Mouse (Mus musculus) lung, embryonic 14.5 days (tissue): ENCODE results near the gene Dlat. TPM values are rescaled to one million over a fixed set of nuclear protein-coding genes. Genes with fewer than 3 reads are reported as not detected.

Experiments used
- ATAC-seq: fragments of 200-750 bp; cut with Nextera tagmentation; 2 replicates; pipeline ENCODE4 v1.8.0; 2017; ENCODE audit warnings: mild to moderate bottlenecking, moderate TSS enrichment, moderate library complexity; ENCODE audit not compliant: insufficient read depth
- DNase-seq: peaks from one replicate; pipeline ENCODE4 v3.0.0-alpha.2; 2015
- H3K27ac ChIP-seq: fragments of 300-500 bp; sonication (generic); 2 replicates; pipeline ENCODE4 v1.5.1; 2014; ENCODE audit warnings: low read depth, mild to moderate bottlenecking, moderate library complexity
- H3K27me3 ChIP-seq: fragments of 300-500 bp; sonication (generic); 2 replicates; pipeline ENCODE4 v1.6.1; 2014; ENCODE audit warnings: low read length, control low read depth; ENCODE audit not compliant: insufficient read depth
- H3K36me3 ChIP-seq: fragments of 300-500 bp; sonication (generic); 2 replicates; pipeline ENCODE4 v1.6.1; 2014; ENCODE audit warnings: control low read depth; ENCODE audit not compliant: insufficient read depth
- H3K4me1 ChIP-seq: fragments of 300-500 bp; sonication (generic); 2 replicates; pipeline ENCODE4 v1.6.1; 2014; ENCODE audit warnings: antibody characterized with exemption, control low read depth; ENCODE audit not compliant: insufficient read depth
- H3K4me2 ChIP-seq: fragments of 300-500 bp; sonication (generic); 2 replicates; pipeline ENCODE4 v1.6.1; 2014; ENCODE audit warnings: mild to moderate bottlenecking
- H3K4me3 ChIP-seq: fragments of 300-500 bp; sonication (generic); 2 replicates; pipeline ENCODE4 v1.5.1; 2014; ENCODE audit warnings: low read depth, low read length
- H3K9ac ChIP-seq: fragments of 300-500 bp; sonication (generic); 2 replicates; pipeline ENCODE4 v1.6.1; 2014
- H3K9me3 ChIP-seq: fragments of 300-500 bp; sonication (generic); 2 replicates; pipeline ENCODE4 v1.6.1; 2016; ENCODE audit warnings: low read depth, low read length, control low read depth
- CTCF ChIP-seq: IDR thresholded peaks from 2 replicates; pipeline ENCODE4 v1.5.1; 2016; ENCODE audit warnings: antibody characterized with exemption, low read depth
- WGBS: fragments of 180-500 bp; shearing (Covaris S2); extraction: QIAGEN DNeasy Blood & Tissue Kit; methylation state at CpG from one replicate; pipeline ENCODE4 v1.1.7; 2014; 5-methylcytosine and 5-hydroxymethylcytosine counted together
- polyA plus RNA-seq: library from polyadenylated mRNA; unstranded; fragments of >200 nt; fragmentation: Nextera tagmentation; extraction: Ambion mirVana; gene quantifications from 2 replicates; pipeline ENCODE4 v1.2.1, GENCODE M21; 2014

Gene Dlat
- polyA plus RNA-seq, 1 experiment from 2014 or later, result 53.7 TPM

- WGBS, result 85% methylated on average over 1 of the region's 1 CpGs
- Histone ChIP-seq H3K36me3 (peaks cover 22% of the 10 kb centered on the region; the same call in 1 of the 2 replicates), H3K9ac (no peak overlapping the region)
Observed at GRCm38 (mm10) chr9:50679406-50679805, 19.8 kb upstream of the Dlat start.

GRCm38 (mm10) chr9:50674771-50675170 is 15.2 kb upstream of the Dlat start:
- no peaks in the 10 kb centered on the region for H3K27me3 ChIP-seq
- no peak overlapping the region for H3K4me3 ChIP-seq
- no peak overlapping the region for H3K27ac ChIP-seq
- H3K9ac ChIP-seq, result no peak overlapping the region
- H3K4me1 ChIP-seq, result no peaks in the 10 kb centered on the region
- no peaks in the 10 kb centered on the region for H3K9me3 ChIP-seq
- H3K4me2 ChIP-seq, result no peak overlapping the region
- ATAC-seq (no peak), DNase-seq (no peak)
- TF ChIP-seq CTCF, result peak; percentile 2; the same call in 1 of the 2 replicates
- H3K36me3 ChIP-seq, result no peaks in the 10 kb centered on the region
- 25% methylated on average over 1 of the region's 1 CpGs for WGBS

More at GRCm38 (mm10) chr9:50679406-50679805, 19.8 kb upstream of the Dlat start:
- ATAC-seq (no peak), DNase-seq (no peak)
- Histone ChIP-seq H3K9me3 (no peaks in the 10 kb centered on the region), H3K27me3 (no peaks in the 10 kb centered on the region), H3K27ac (no peak overlapping the region), H3K4me1 (no peaks in the 10 kb centered on the region), H3K4me3 (no peak overlapping the region), H3K4me2 (no peak overlapping the region)
- TF ChIP-seq CTCF, result no peak

- H3K4me2 ChIP-seq, result no peak overlapping the region
- 30% methylated on average over 5 of the region's 5 CpGs for WGBS
- 0 out of 2 replicates have a peak, but pooled peaks cover 13% of the 10 kb centered on the region for H3K36me3 ChIP-seq
- H3K27me3 ChIP-seq, result no peaks in the 10 kb centered on the region
- DNase-seq, result peak; percentile 73
- H3K27ac ChIP-seq, result no peak overlapping the region
- H3K4me3 ChIP-seq, result no peak overlapping the region
- H3K4me1 ChIP-seq, result no peaks in the 10 kb centered on the region
- H3K9ac ChIP-seq, result no peak overlapping the region
- H3K9me3 ChIP-seq, result no peaks in the 10 kb centered on the region
- ATAC-seq, result no peak; the same call in 1 of the 2 replicates
- peak; percentile 76 for TF ChIP-seq CTCF
Observed at GRCm38 (mm10) chr9:50670690-50671089, 11.1 kb upstream of the Dlat start.

DNA sequence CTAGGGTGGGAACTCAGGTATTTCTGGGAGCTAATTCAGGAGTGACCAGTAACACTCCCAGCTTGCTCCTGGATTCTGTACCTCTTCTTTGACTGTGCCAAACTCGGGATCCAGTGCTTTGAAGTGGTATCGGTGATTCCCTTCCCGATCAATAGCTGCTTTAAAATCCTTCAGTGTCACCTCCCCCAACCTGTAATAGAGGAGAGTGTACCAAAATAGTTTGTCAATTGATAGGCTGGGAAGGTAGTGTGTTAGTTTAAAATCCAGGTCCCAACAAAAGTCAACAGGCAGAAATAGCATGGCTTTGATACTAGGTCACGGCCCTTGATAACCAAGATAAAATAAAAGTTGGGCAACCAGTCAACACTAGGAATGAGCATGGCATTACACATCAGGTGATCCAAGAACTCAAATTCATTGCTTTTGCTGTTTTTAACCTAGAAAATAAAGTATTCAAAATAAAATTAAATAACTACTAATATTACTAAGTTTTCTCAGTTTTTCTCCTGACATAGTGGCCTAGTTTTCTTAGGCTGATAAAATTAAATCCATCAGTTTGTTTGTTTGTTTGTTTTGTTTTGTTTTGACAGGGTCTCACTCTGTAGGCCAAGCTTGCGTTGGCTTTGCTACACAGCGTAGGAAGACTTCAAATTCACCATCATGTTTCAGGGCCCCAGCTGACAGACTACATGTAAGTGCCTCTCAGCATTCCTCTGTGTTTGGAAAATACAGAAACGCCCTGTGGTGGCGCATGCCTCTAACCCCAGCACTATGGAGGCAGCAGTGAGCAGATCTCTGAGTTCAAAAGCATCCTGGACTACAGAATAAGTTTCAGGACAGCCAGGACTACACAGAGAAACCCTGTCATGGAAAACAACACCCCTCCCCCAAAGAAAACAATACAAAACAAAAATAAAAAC is 8.3 kb upstream of the Dlat start:
- no peaks in the 10 kb centered on the region for H3K9me3 ChIP-seq
- H3K27ac ChIP-seq, result no peak overlapping the region
- TF ChIP-seq CTCF, result no peak
- no peaks in the 10 kb centered on the region for H3K27me3 ChIP-seq
- 65% methylated on average over 8 of the region's 8 CpGs for WGBS
- H3K9ac ChIP-seq, result no peak overlapping the region
- no peak for DNase-seq
- H3K4me1 ChIP-seq, result no peaks in the 10 kb centered on the region
- H3K4me3 ChIP-seq, result no peak overlapping the region
- H3K36me3 ChIP-seq, result 0 out of 2 replicates have a peak, but pooled peaks cover 13% of the 10 kb centered on the region
- no peak for ATAC-seq
- no peak overlapping the region for H3K4me2 ChIP-seq

GRCm38 (mm10) chr9:50666442-50666841 is 6.9 kb upstream of the Dlat start:
- WGBS, result 75% methylated on average over 6 of the region's 6 CpGs
- Histone ChIP-seq H3K4me1 (no peaks in the 10 kb centered on the region), H3K27me3 (no peaks in the 10 kb centered on the region), H3K4me2 (no peak overlapping the region), H3K4me3 (no peak overlapping the region), H3K9ac (no peak overlapping the region), H3K9me3 (no peaks in the 10 kb centered on the region), H3K36me3 (0 out of 2 replicates have a peak, but pooled peaks cover 13% of the 10 kb centered on the region), H3K27ac (no peak overlapping the region)
- ATAC-seq (no peak), DNase-seq (no peak)
- no peak for TF ChIP-seq CTCF

DNA sequence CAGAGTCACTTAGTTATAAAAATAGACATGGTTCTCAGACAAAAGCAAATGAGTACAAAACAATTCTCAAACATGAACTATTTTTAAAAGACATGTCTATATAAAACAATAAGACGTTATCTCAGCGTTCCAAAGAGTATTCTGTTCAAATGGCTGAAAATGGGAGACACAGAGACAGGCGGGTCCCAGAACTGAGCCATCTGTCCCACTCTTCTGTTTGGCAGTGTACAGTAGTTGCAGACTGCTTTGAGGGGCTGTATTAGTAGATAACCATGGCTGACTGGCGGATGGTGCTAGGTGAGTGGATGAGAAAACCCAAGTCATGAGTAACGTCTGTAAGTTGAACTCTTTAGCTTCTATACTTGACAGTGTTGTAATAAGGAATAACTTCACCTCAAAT is 5.2 kb upstream of the Dlat start:
- no peak for TF ChIP-seq CTCF
- no peak overlapping the region for H3K4me3 ChIP-seq
- H3K36me3 ChIP-seq, result 0 out of 2 replicates have a peak, but pooled peaks cover 13% of the 10 kb centered on the region
- H3K9me3 ChIP-seq, result no peaks in the 10 kb centered on the region
- 85% methylated on average over 5 of the region's 5 CpGs for WGBS
- H3K4me2 ChIP-seq, result no peak overlapping the region
- no peak overlapping the region for H3K9ac ChIP-seq
- DNase-seq (no peak), ATAC-seq (no peak)
- H3K27me3 ChIP-seq, result no peaks in the 10 kb centered on the region
- no peak overlapping the region for H3K27ac ChIP-seq
- no peaks in the 10 kb centered on the region; the same call in 1 of the 2 replicates for H3K4me1 ChIP-seq

DNA sequence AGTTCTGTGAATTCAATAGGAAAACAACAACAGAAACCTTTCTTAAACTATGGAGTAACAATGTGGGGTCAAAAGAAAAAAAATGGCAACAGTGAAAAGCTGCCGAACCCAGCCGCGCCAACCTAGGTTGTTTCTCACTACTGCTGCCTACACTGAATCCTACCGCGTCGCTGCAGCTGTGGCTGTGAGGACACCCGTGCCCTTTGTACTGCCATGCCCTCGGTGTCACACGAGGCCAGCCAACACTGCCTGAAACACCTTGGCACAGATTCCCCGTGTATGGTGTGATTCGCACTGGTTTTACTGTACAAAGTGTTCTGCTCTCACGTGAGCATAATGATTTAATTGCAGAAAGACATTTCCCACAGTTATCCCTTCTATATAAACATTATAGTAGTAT is 851 bp upstream of the Dlat start:
- WGBS, result 20% methylated on average over 12 of the region's 12 CpGs
- Histone ChIP-seq H3K9ac (peak overlapping the region; percentile 89), H3K27me3 (no peaks in the 10 kb centered on the region), H3K4me3 (peak overlapping the region; percentile 87), H3K4me1 (peaks cover 5% of the 10 kb centered on the region; the same call in 1 of the 2 replicates), H3K27ac (no peak overlapping the region), H3K9me3 (no peaks in the 10 kb centered on the region), H3K36me3 (peaks cover 13% of the 10 kb centered on the region; the same call in 1 of the 2 replicates), H3K4me2 (peak overlapping the region; percentile 80)
- peak; percentile 43 for DNase-seq
- no peak for ATAC-seq
- TF ChIP-seq CTCF, result no peak
